Comparison of ENCODE assay signal across 11 mouse cellular contexts in genomic region chr6:146136646-146137045, GRCm38 (mm10).
DNase-seq lines count a peak whose midpoint lies in the region; ATAC-seq and TF ChIP-seq lines count a peak whose summit lies in the region.
"Had no signal": no experiment of that assay in that cellular context is flagged by ENCODE, and none has a peak within 500 bp of the region (broad histone marks: within the 10 kb centered on the region; RNA-seq: fewer than 3 reads in every experiment).

No protein-coding gene starts in this region.

- no peak overlapping the region for H3K27ac ChIP-seq in forebrain, embryonic 13.5 days
- H3K27ac ChIP-seq in hindbrain, postnatal 0 days: peak overlapping the region; percentile 78
- H3K27ac ChIP-seq in midbrain, postnatal 0 days (ENCODE audit: low read depth, low read length): peak overlapping the region; percentile 51
- H3K27ac ChIP-seq: heart, embryonic 13.5 days; liver, embryonic 14.5 days had no signal

- no peak; the same call in 1 of the 2 replicates for TF ChIP-seq CTCF in hindbrain, postnatal 0 days (IDR thresholded peaks at IDR 0.05; ENCODE audit: low read depth)
- TF ChIP-seq CTCF in midbrain, postnatal 0 days (IDR thresholded peaks at IDR 0.05): no peak

- ATAC-seq in forebrain, embryonic 13.5 days: peak; percentile 71
- peak; percentile 96 for ATAC-seq in hindbrain, postnatal 0 days
- ATAC-seq in midbrain, postnatal 0 days (ENCODE audit: low FRiP score): peak; percentile 91

- H3K9me3 ChIP-seq in forebrain, embryonic 13.5 days (replicated peaks): no peaks in the 10 kb centered on the region
- no peaks in the 10 kb centered on the region for H3K9me3 ChIP-seq in hindbrain, postnatal 0 days (ENCODE audit: low read length)
- H3K9me3 ChIP-seq in midbrain, postnatal 0 days (ENCODE audit: low read length): no peaks in the 10 kb centered on the region
- H3K9me3 ChIP-seq: heart, embryonic 13.5 days had no signal

- H3K27me3 ChIP-seq in forebrain, embryonic 13.5 days: no peaks in the 10 kb centered on the region
- H3K27me3 ChIP-seq in hindbrain, postnatal 0 days (ENCODE audit: insufficient read depth, low read length): no peaks in the 10 kb centered on the region
- H3K27me3 ChIP-seq in midbrain, postnatal 0 days (ENCODE audit: insufficient read depth, low read length): no peaks in the 10 kb centered on the region
- H3K27me3 ChIP-seq: heart, embryonic 13.5 days had no signal

- no peak overlapping the region for H3K4me3 ChIP-seq in forebrain, embryonic 13.5 days
- H3K4me3 ChIP-seq in hindbrain, postnatal 0 days (ENCODE audit: low read length): no peak overlapping the region
- H3K4me3 ChIP-seq in midbrain, postnatal 0 days (ENCODE audit: low read depth, low read length): no peak overlapping the region
- H3K4me3 ChIP-seq: heart, embryonic 13.5 days had no signal

- H3K4me1 ChIP-seq in forebrain, embryonic 13.5 days: peaks cover 16% of the 10 kb centered on the region
- peaks cover 12% of the 10 kb centered on the region for H3K4me1 ChIP-seq in hindbrain, postnatal 0 days (ENCODE audit: insufficient read depth, low read length)
- H3K4me1 ChIP-seq in midbrain, postnatal 0 days (ENCODE audit: insufficient read depth, low read length): peaks cover 6% of the 10 kb centered on the region; the same call in 1 of the 2 replicates

- H3K9ac ChIP-seq in forebrain, embryonic 13.5 days: no peak overlapping the region
- H3K9ac ChIP-seq in hindbrain, postnatal 0 days (replicated peaks; ENCODE audit: low read length): no peak overlapping the region; the same call in 1 of the 2 replicates
- H3K9ac ChIP-seq in midbrain, postnatal 0 days (replicated peaks; ENCODE audit: low read length, poor library complexity, severe bottlenecking): no peak overlapping the region
- H3K9ac ChIP-seq: heart, embryonic 13.5 days; liver, embryonic 14.5 days had no signal

- peak; percentile 34 for DNase-seq in cerebellum, adult 11-12 months
- DNase-seq in cerebellum, adult 11 months: no peak
- DNase-seq in hindbrain, postnatal 0 days (ENCODE audit: low spot score): peak; percentile 84
- peak; percentile 84 for DNase-seq in midbrain, postnatal 0 days (ENCODE audit: low spot score)
- DNase-seq in ovary, postnatal 14 days (ENCODE audit: low spot score): no peak
- DNase-seq in kidney, adult 18-20 months: no peak
- no peak for DNase-seq in lung, postnatal 25 days (ENCODE audit: low spot score)
- DNase-seq: kidney, postnatal 10 days had no signal

- peak overlapping the region; percentile 12; the same call in 1 of the 2 replicates for H3K4me2 ChIP-seq in forebrain, embryonic 13.5 days
- 0 out of 2 replicates have a peak overlapping the region, but pooled peaks have one; percentile 17 for H3K4me2 ChIP-seq in hindbrain, postnatal 0 days (ENCODE audit: low read depth, low read length)
- H3K4me2 ChIP-seq in midbrain, postnatal 0 days (ENCODE audit: low read depth, low read length, poor library complexity, severe bottlenecking): peak overlapping the region; percentile 9; the same call in 1 of the 2 replicates
- H3K4me2 ChIP-seq: heart, embryonic 13.5 days had no signal

- no peaks in the 10 kb centered on the region for H3K36me3 ChIP-seq in forebrain, embryonic 13.5 days (ENCODE audit: poor library complexity, severe bottlenecking)
- no peaks in the 10 kb centered on the region for H3K36me3 ChIP-seq in hindbrain, postnatal 0 days (ENCODE audit: insufficient read depth, low read length)
- H3K36me3 ChIP-seq in midbrain, postnatal 0 days (ENCODE audit: insufficient read depth, low read length): no peaks in the 10 kb centered on the region

- WGBS in forebrain, embryonic 13.5 days: 34% methylated on average over 4 of the region's 4 CpGs
- WGBS in hindbrain, postnatal 0 days: 13% methylated on average over 4 of the region's 4 CpGs
- WGBS in midbrain, postnatal 0 days: 16% methylated on average over 4 of the region's 4 CpGs

Comparison
In these comparisons a context has a peak if more than half of its experiments do, and no peak if none do; other contexts are left out.
1. DNase-seq: peak in cerebellum, adult 11-12 months (single experiment), hindbrain, postnatal 0 days (single experiment) and midbrain, postnatal 0 days (single experiment); none in cerebellum, adult 11 months (single experiment), ovary, postnatal 14 days (single experiment), kidney, adult 18-20 months (single experiment) and lung, postnatal 25 days (single experiment).
2. Peak in every context shown above with its lines, with median percentiles within 50 percentile points of each other: ATAC-seq and H3K4me2 ChIP-seq.